Mouse (Mus musculus) cerebellum, postnatal 14 days (tissue): ENCODE results near the gene Ublcp1.

Source experiments
- DNase-seq, 2 experiments: peaks; one replicate each; pipeline ENCODE4 v3.0.0; 2021; ENCODE audit warnings: mixed read lengths in 2 of 2

Gene Ublcp1

DNA sequence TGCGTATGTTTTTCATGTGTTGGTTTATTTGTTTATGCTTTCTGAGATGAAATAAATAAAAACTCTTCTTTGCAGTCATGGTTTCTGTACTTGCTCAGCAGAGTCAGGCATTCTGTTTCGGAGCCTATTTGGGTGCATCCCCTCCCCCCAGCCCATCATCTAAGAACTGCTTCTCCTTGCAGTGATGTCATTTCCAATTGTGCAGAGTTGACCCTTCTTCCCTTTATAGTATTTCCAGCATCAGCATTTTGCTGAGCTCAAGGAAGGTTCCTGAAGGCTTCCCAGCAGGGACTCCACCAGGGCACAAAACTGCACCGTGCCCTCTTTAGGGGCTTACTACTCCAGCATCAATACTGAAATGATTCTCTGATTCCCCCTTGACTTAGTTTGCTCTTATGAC lies 55.7 kb downstream of the Ublcp1 start:
- no peak for DNase-seq

GRCm38 (mm10) chr11:44413371-44413770 lies 56.9 kb downstream of the Ublcp1 start:
- no peak for DNase-seq

GRCm38 (mm10) chr11:44412276-44412675 lies 58.0 kb downstream of the Ublcp1 start:
- DNase-seq = no peak

GRCm38 (mm10) chr11:44410413-44410812 lies 59.9 kb downstream of the Ublcp1 start:
- no peak for DNase-seq

DNA sequence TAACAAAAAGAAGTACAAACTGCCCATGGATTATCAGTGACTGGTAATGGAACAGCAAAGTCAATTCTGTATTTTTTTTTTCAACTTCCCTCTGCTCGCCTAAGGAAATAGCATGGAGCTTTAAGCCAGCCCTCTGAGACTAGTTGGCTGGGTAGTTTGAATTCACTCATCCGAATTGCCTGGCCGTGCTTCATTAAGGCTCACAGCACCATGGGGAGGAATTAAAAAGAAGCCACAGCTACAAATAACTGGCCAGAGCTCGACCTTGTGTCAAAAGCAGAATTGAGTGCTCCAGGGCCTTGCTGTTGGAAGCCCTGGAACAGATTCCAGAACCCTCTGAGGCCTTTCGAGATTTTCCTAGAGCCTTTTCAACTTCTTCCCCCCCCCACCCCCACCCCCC lies 61.7 kb downstream of the Ublcp1 start:
- DNase-seq = no peak

DNA sequence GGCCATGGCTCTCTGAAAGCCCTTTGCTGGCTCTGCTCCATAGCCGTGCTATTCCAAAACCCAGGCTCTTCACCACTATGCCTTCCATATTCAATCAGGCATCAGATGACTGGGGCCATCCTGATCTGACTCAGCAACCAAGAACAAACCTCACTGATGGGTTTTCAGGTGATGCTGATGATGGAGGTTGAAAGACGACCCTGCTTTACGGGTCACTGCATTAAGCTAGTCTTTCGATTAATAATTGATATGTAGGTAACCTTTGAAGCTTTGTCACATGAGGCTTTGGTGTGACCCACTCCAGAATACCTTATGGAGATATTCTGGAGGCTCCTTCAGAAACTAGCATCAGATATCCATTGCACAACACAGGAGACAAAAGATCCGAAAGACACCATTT lies 63.8 kb downstream of the Ublcp1 start:
- DNase-seq = no peak

GRCm38 (mm10) chr11:44405961-44406360 lies 64.3 kb downstream of the Ublcp1 start:
- DNase-seq = no peak

DNA sequence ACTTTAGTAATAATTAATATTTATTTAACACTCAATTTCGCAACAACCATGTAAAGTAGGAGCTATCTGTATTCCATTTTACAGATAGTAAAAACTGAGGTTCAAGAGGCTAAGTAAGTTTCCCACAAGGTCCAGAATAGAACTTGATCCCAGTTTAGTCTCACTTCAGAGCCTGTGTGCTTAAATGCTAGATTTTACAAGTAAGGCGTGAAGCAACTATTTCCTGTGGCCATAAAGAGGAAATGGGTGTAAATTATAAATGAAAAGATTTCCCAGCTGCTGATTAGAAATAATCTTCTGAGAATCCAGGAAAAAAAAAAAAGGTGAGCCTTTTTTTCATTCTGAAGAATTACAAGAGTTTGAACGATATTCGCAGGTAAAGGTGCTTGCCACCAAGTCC lies 65.2 kb downstream of the Ublcp1 start:
- DNase-seq = no peak
